Mouse (Mus musculus): Measurements from ENCODE around the gene Mast4. TPM values are rescaled to one million over a fixed set of nuclear protein-coding genes. Genes with fewer than 3 reads are reported as not detected.

Mast4 gene
- total and polyA plus RNA-seq, 3 experiments, result 0.04 to 1.1 (median 0.23) TPM

DNA sequence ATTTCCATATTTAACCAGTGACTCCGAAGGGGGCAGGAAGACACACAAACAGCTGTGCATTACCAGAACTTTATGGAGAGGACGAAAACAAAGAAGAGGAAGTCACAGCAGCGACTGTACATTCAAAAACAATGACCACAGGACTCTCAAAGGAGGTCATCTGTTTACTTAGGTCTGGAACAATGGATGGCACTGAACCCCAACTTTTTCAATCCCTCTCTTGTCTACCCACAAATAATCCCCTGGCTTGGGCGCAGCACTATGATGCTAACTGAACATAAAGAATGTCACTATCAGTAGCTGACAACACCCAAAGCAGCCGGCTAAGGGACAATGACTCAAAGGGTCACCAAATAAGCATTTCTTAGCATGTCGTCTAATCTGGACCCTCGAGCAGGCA is 238.8 kb downstream of the Mast4 start:
- Histone ChIP-seq H3K36me3 (replicated peaks) (no peaks in the 10 kb centered on the region), H3K4me1 (ENCODE audit: insufficient read depth, low read depth, low read length) (no peaks in the 10 kb centered on the region), H3K4me3 (ENCODE audit: low read depth, low read length) (no peak overlapping the region), H3K27me3 (ENCODE audit: insufficient read depth, low read length) (no peaks in the 10 kb centered on the region; the same call in 1 of the 2 replicates), H3K9me3 (replicated peaks) (no peaks in the 10 kb centered on the region)
- no peak for TF ChIP-seq GATA2 (IDR thresholded peaks at IDR 0.05; ENCODE audit: borderline replicate concordance, low read depth, low read length)
- no peak for TF ChIP-seq TAL1 (conservative IDR thresholded peaks at IDR 0.05; ENCODE audit: low read depth, low read length)
- no peak for ATAC-seq (ENCODE audit: extremely low read depth, insufficient number of reproducible peaks, low FRiP score, poor library complexity, severe bottlenecking)
- DNase-seq (ENCODE audit: low spot score), result no peak

DNA sequence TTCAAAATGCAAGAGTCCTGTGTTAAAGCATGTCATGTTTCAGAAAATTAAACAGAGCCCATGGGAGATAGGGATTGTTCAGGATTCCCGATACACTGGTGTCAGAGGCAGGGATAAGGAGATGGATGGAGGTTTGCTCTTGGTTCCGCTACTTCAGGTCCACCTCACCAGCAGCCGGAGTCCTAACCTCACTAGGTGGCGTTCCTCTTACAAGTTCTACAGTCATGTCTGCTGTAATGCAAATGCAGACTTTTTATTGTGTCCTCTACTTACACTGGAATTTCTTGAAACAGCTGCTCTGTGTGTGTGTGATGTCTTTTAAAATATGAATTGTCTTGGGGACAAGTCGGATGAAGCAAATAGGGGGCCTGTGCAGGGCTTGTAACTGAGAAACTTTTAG is 239.7 kb downstream of the Mast4 start:
- ATAC-seq (ENCODE audit: extremely low read depth, insufficient number of reproducible peaks, low FRiP score, poor library complexity, severe bottlenecking), result no peak
- H3K36me3 ChIP-seq (replicated peaks), result no peaks in the 10 kb centered on the region

DNA sequence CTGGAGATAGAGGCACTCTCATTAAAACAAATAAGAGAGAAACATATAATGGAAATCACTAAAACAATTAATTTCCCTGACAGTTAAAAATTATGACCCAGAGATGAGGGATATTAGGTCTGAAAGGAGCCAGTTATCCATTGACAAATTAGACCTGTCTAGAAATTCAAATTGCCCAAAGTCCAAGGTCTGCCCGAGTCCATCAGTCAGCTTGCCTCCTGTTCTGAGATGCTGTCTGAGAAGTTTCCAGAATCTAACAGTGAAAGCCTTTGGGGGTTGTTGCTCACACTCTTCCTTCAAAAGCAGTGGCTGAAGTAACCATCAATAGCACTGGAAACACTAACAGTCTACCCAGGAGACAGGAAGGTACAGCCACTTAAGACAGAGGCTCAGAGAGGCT is 240.6 kb downstream of the Mast4 start:
- DNase-seq (ENCODE audit: low spot score), result no peak
- Histone ChIP-seq H3K4me3 (ENCODE audit: low read depth, low read length) (no peak overlapping the region), H3K27me3 (ENCODE audit: insufficient read depth, low read length) (no peaks in the 10 kb centered on the region; the same call in 1 of the 2 replicates), H3K36me3 (replicated peaks) (no peaks in the 10 kb centered on the region), H3K4me1 (ENCODE audit: insufficient read depth, low read depth, low read length) (no peaks in the 10 kb centered on the region), H3K9me3 (replicated peaks) (no peaks in the 10 kb centered on the region)
- ATAC-seq (ENCODE audit: extremely low read depth, insufficient number of reproducible peaks, low FRiP score, poor library complexity, severe bottlenecking), result no peak
- no peak for TF ChIP-seq TAL1 (conservative IDR thresholded peaks at IDR 0.05; ENCODE audit: low read depth, low read length)
- no peak for TF ChIP-seq GATA1 (IDR thresholded peaks at IDR 0.05; ENCODE audit: borderline replicate concordance, low read length)
- no peak for TF ChIP-seq CTCF (IDR thresholded peaks at IDR 0.05; ENCODE audit: low read depth, low read length)
- no peak for TF ChIP-seq GATA2 (IDR thresholded peaks at IDR 0.05; ENCODE audit: borderline replicate concordance, low read depth, low read length)
- TF ChIP-seq POLR2AphosphoS5 (IDR thresholded peaks at IDR 0.05; ENCODE audit: insufficient replicate concordance, low read depth, low read length), result no peak

More for the DNA sequence above, 239.7 kb downstream of the Mast4 start:
- TF ChIP-seq POLR2AphosphoS5 (IDR thresholded peaks at IDR 0.05; ENCODE audit: insufficient replicate concordance, low read depth, low read length), result no peak
- TF ChIP-seq CTCF (IDR thresholded peaks at IDR 0.05; ENCODE audit: low read depth, low read length), result no peak
- no peak for TF ChIP-seq TAL1 (conservative IDR thresholded peaks at IDR 0.05; ENCODE audit: low read depth, low read length)
- TF ChIP-seq GATA2 (IDR thresholded peaks at IDR 0.05; ENCODE audit: borderline replicate concordance, low read depth, low read length), result no peak
- no peak for TF ChIP-seq GATA1 (IDR thresholded peaks at IDR 0.05; ENCODE audit: borderline replicate concordance, low read length)
- Histone ChIP-seq H3K4me3 (ENCODE audit: low read depth, low read length) (no peak overlapping the region), H3K4me1 (ENCODE audit: insufficient read depth, low read depth, low read length) (no peaks in the 10 kb centered on the region), H3K9me3 (replicated peaks) (no peaks in the 10 kb centered on the region), H3K27me3 (ENCODE audit: insufficient read depth, low read length) (no peaks in the 10 kb centered on the region; the same call in 1 of the 2 replicates)
- no peak for DNase-seq (ENCODE audit: low spot score)

DNA sequence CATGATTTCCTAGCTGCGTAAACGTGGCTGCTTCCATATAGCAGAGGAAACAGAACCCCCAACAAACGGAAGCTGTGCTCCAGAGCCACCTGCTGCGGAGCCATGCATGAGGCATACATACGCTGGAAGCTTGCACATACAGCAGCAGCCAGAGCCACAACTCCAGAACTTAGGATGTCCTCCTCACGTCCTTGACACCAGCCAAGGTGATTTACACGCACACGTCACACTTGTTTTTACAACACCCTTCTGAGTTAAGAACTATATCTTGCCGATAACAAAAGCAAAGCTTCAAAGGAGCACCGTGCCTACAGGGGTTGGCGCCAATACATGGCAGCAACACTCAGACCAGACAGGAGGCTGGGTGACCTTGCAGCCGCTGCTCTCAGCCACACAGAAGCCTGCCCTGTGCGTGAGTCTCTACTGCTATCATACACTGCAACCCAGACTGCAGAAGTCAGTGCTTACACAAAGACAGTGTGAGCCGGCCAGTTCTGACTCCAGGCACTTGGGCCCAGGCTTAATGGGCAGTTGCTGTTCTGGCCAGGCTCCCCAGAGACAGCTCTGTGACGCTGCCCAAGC is 248.7 kb downstream of the Mast4 start:
- ATAC-seq (ENCODE audit: extremely low read depth, insufficient number of reproducible peaks, low FRiP score, poor library complexity, severe bottlenecking), result no peak
- H3K4me1 ChIP-seq (ENCODE audit: insufficient read depth, low read depth, low read length), result no peaks in the 10 kb centered on the region
- no peaks in the 10 kb centered on the region for H3K36me3 ChIP-seq (replicated peaks)
- TF ChIP-seq GATA2 (IDR thresholded peaks at IDR 0.05; ENCODE audit: borderline replicate concordance, low read depth, low read length) (no peak), CTCF (IDR thresholded peaks at IDR 0.05; ENCODE audit: low read depth, low read length) (no peak), GATA1 (IDR thresholded peaks at IDR 0.05; ENCODE audit: borderline replicate concordance, low read length) (no peak), TAL1 (conservative IDR thresholded peaks at IDR 0.05; ENCODE audit: low read depth, low read length) (no peak), POLR2AphosphoS5 (IDR thresholded peaks at IDR 0.05; ENCODE audit: insufficient replicate concordance, low read depth, low read length) (no peak)
- no peak overlapping the region for H3K4me3 ChIP-seq (ENCODE audit: low read depth, low read length)
- no peaks in the 10 kb centered on the region for H3K27me3 ChIP-seq (ENCODE audit: insufficient read depth, low read length)
- no peak for DNase-seq (ENCODE audit: low spot score)
- H3K9me3 ChIP-seq (replicated peaks), result no peaks in the 10 kb centered on the region

DNA sequence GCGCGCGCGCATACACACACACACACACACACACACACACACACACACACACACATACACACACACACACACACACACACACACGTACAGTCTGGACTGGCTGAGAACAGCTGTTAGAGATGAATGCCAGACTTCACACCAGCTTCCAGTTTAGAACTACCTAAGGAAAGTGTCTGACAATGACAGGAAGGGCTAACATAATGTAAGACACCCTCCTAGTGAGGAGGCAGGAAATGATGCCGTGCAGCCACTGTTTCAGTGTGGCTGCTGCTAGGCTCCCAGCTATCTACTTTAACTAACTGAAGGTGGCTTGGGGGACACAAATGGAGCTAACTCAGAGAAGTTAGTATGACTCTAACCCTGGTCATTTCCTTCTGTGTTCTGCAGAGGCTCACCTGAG is 251.4 kb downstream of the Mast4 start:
- no peak for DNase-seq (ENCODE audit: low spot score)
- ATAC-seq (ENCODE audit: extremely low read depth, insufficient number of reproducible peaks, low FRiP score, poor library complexity, severe bottlenecking), result no peak
- no peak for TF ChIP-seq GATA2 (IDR thresholded peaks at IDR 0.05; ENCODE audit: borderline replicate concordance, low read depth, low read length)
- no peak for TF ChIP-seq CTCF (IDR thresholded peaks at IDR 0.05; ENCODE audit: low read depth, low read length)
- no peak for TF ChIP-seq GATA1 (IDR thresholded peaks at IDR 0.05; ENCODE audit: borderline replicate concordance, low read length)
- no peak for TF ChIP-seq TAL1 (conservative IDR thresholded peaks at IDR 0.05; ENCODE audit: low read depth, low read length)
- no peak for TF ChIP-seq POLR2AphosphoS5 (IDR thresholded peaks at IDR 0.05; ENCODE audit: insufficient replicate concordance, low read depth, low read length)
- no peaks in the 10 kb centered on the region for H3K27me3 ChIP-seq (ENCODE audit: insufficient read depth, low read length)
- no peaks in the 10 kb centered on the region for H3K9me3 ChIP-seq (replicated peaks)
- no peaks in the 10 kb centered on the region for H3K4me1 ChIP-seq (ENCODE audit: insufficient read depth, low read depth, low read length)
- H3K36me3 ChIP-seq (replicated peaks), result no peaks in the 10 kb centered on the region
- no peak overlapping the region for H3K4me3 ChIP-seq (ENCODE audit: low read depth, low read length)

DNA sequence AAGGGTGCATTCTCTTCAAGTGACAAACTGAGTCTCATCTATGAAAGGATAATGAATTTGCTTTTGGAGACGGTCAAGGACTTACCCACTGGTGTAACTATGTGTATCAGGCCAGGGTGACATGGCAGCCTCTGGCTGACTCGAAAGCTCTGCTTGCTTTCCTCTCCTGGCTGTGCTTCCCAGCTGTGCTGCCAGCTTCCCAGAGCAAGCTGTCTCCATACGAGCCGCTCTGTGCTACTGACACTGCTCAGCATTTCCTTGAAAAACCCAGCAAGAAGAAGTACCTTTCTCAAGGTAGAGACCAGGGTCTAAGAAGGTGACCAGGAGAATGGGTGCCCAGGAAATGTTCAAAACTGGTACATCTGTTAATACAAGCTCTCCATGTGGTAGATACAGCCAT is 254.5 kb downstream of the Mast4 start:
- no peak for DNase-seq (ENCODE audit: low spot score)
- no peaks in the 10 kb centered on the region for H3K9me3 ChIP-seq (replicated peaks)
- no peaks in the 10 kb centered on the region for H3K4me1 ChIP-seq (ENCODE audit: insufficient read depth, low read depth, low read length)
- no peak for ATAC-seq (ENCODE audit: extremely low read depth, insufficient number of reproducible peaks, low FRiP score, poor library complexity, severe bottlenecking)
- H3K36me3 ChIP-seq (replicated peaks), result no peaks in the 10 kb centered on the region
- TF ChIP-seq POLR2AphosphoS5 (IDR thresholded peaks at IDR 0.05; ENCODE audit: insufficient replicate concordance, low read depth, low read length) (no peak), GATA1 (IDR thresholded peaks at IDR 0.05; ENCODE audit: borderline replicate concordance, low read length) (no peak), TAL1 (conservative IDR thresholded peaks at IDR 0.05; ENCODE audit: low read depth, low read length) (no peak), CTCF (IDR thresholded peaks at IDR 0.05; ENCODE audit: low read depth, low read length) (no peak), GATA2 (IDR thresholded peaks at IDR 0.05; ENCODE audit: borderline replicate concordance, low read depth, low read length) (no peak)
- H3K4me3 ChIP-seq (ENCODE audit: low read depth, low read length), result no peak overlapping the region
- no peaks in the 10 kb centered on the region for H3K27me3 ChIP-seq (ENCODE audit: insufficient read depth, low read length)

Data from G1E (cell line).